Mouse (Mus musculus): ENCODE results near the gene Cacnb4. TPM values are rescaled to one million over a fixed set of nuclear protein-coding genes. Genes with fewer than 3 reads are reported as not detected.
A peak's percentile ranks its signal among the peaks of the same experiment; 100 is the strongest.

Gene Cacnb4
- polyA plus RNA-seq, 1 experiment from 2014 or later = 1.0 TPM

DNA sequence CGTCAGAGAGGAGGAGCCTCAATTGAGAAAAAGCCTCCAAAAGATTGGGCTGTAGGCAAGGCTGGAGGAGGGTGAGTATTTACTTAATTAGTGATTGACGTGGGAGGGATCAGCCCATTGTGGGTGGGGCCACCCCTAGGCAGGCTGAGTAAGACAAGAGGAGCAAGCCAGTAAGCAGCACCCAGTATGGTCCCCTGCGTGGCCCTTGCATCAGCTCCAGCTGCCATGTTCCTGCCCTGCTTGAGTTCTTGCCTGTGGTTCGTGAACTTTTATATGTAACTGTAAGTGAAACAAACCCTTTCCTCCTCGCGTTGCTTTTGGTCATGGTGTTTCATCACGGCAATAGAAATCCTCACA lies 298.2 kb downstream of the Cacnb4 start, which contains the start of gene Neb:
Gene Neb, minus strand, starts transcription at position 27 of the 357 bp plus-strand sequence.
- WGBS = 49% methylated on average over 7 of the region's 7 CpGs
- H3K9me3 ChIP-seq (replicated peaks) = no peaks in the 10 kb centered on the region
- no peak within 1 kb of the TSS for H3K4me3 ChIP-seq
- H3K36me3 ChIP-seq = no peaks in the 10 kb centered on the region
- no peak within 1 kb of the TSS for H3K27ac ChIP-seq
- peak; percentile 55; the same call in 1 of the 2 replicates for ATAC-seq (replicated peaks; ENCODE audit: insufficient number of reproducible peaks, insufficient read depth, low FRiP score, low read depth)
- H3K4me2 ChIP-seq = peak within 1 kb of the TSS; percentile 34
- no peak within 1 kb of the TSS for H3K9ac ChIP-seq
- 0 out of 2 replicates have a peak, but pooled peaks cover 2% of the 10 kb centered on the region for H3K4me1 ChIP-seq (replicated peaks)
- H3K27me3 ChIP-seq = no peaks in the 10 kb centered on the region

Other genes with a start within 250 kb of the Cacnb4 start
- gene Stam2, start 65.5 kb upstream of the Cacnb4 start, polyA plus RNA-seq (2015; fragmentation: Nextera tagmentation; extraction: Ambion mirVana) = 27.1 and 28.7 TPM in 2 replicates
- gene Fmnl2, start 181.0 kb upstream of the Cacnb4 start, polyA plus RNA-seq (2015; fragmentation: Nextera tagmentation; extraction: Ambion mirVana) = 1.0 and 1.6 TPM in 2 replicates

Data from heart, embryonic 15.5 days (tissue).